Mouse (Mus musculus) thymus, adult 2 months (tissue): ENCODE results near the gene Vamp1.

Source experiments
- CTCF ChIP-seq: fragments of 200-500 bp; IDR thresholded peaks from 2 replicates; pipeline ENCODE4 v1.5.1; 2012; ENCODE audit warnings: mild to moderate bottlenecking, control low read depth, low read length, moderate library complexity, borderline replicate concordance; ENCODE audit not compliant: control insufficient read depth, poor library complexity, insufficient read depth; ENCODE audit errors: extremely low read depth
- POLR2A ChIP-seq: fragments of 200-500 bp; IDR thresholded peaks from 2 replicates; pipeline ENCODE4 v1.6.1; 2012; ENCODE audit warnings: mild to moderate bottlenecking, low read length, control low read depth, moderate library complexity; ENCODE audit not compliant: control insufficient read depth, poor library complexity, insufficient read depth; ENCODE audit errors: extremely low read depth

GRCm38 (mm10) chr6:125237421-125237820 lies 22.1 kb downstream of the Vamp1 start:
- TF ChIP-seq CTCF: no peak
- TF ChIP-seq POLR2A: no peak
